In genomic region chr1:133279632-133280093, GRCm38 (mm10) we compare ENCODE assay signal across 15 mouse cellular contexts. TPM values are rescaled to one million over a fixed set of nuclear protein-coding genes. Genes with fewer than 3 reads are reported as not detected.
DNase-seq lines count a peak whose midpoint lies in the region; ATAC-seq and TF ChIP-seq lines count a peak whose summit lies in the region.
"Had no signal": no experiment of that assay in that cellular context is flagged by ENCODE, and none has a peak within 500 bp of the region (broad histone marks: within the 10 kb centered on the region; RNA-seq: fewer than 3 reads in every experiment).

No protein-coding gene starts in this region.

- peak; percentile 23; the same call in 1 of the 2 replicates for ATAC-seq in hindbrain, embryonic 14.5 days (ENCODE audit: low FRiP score)
- no peak for ATAC-seq in hindbrain, embryonic 12.5 days (ENCODE audit: low FRiP score)
- ATAC-seq in hindbrain, embryonic 15.5 days (ENCODE audit: low FRiP score, low read depth): no peak
- ATAC-seq in midbrain, embryonic 14.5 days (ENCODE audit: low FRiP score, low TSS enrichment): no peak
- ATAC-seq in lung, postnatal 0 days: no peak

- H3K27ac ChIP-seq in hindbrain, embryonic 14.5 days: 0 out of 2 replicates have a peak overlapping the region, but pooled peaks have one; percentile 59
- no peak overlapping the region for H3K27ac ChIP-seq in hindbrain, embryonic 12.5 days
- H3K27ac ChIP-seq in hindbrain, embryonic 15.5 days (replicated peaks): 0 out of 2 replicates have a peak overlapping the region, but pooled peaks have one; percentile 6
- 0 out of 2 replicates have a peak overlapping the region, but pooled peaks have one; percentile 10 for H3K27ac ChIP-seq in layer of hippocampus, adult 2 months
- H3K27ac ChIP-seq in midbrain, embryonic 14.5 days (replicated peaks; ENCODE audit: low read depth, low read length): no peak overlapping the region; the same call in 1 of the 2 replicates
- no peak overlapping the region for H3K27ac ChIP-seq in lung, postnatal 0 days (ENCODE audit: low read length)
- H3K27ac ChIP-seq: kidney, embryonic 15.5 days; stomach, embryonic 15.5 days had no signal

- H3K9me3 ChIP-seq in hindbrain, embryonic 14.5 days (ENCODE audit: control insufficient read depth, low read length): no peaks in the 10 kb centered on the region
- H3K9me3 ChIP-seq in hindbrain, embryonic 12.5 days (replicated peaks): no peaks in the 10 kb centered on the region
- no peaks in the 10 kb centered on the region for H3K9me3 ChIP-seq in hindbrain, embryonic 15.5 days
- H3K9me3 ChIP-seq in midbrain, embryonic 14.5 days (ENCODE audit: control insufficient read depth, low read length): no peaks in the 10 kb centered on the region
- no peaks in the 10 kb centered on the region for H3K9me3 ChIP-seq in lung, postnatal 0 days (ENCODE audit: low read length)
- H3K9me3 ChIP-seq: kidney, embryonic 15.5 days; stomach, embryonic 15.5 days had no signal

- H3K4me1 ChIP-seq in hindbrain, embryonic 14.5 days (replicated peaks; ENCODE audit: control insufficient read depth, insufficient read depth, low read length): 0 out of 2 replicates have a peak, but pooled peaks cover 11% of the 10 kb centered on the region
- peaks cover 30% of the 10 kb centered on the region for H3K4me1 ChIP-seq in hindbrain, embryonic 12.5 days
- H3K4me1 ChIP-seq in hindbrain, embryonic 15.5 days (replicated peaks): peaks cover 17% of the 10 kb centered on the region
- H3K4me1 ChIP-seq in midbrain, embryonic 14.5 days (ENCODE audit: control insufficient read depth, insufficient read depth, low read length): no peaks in the 10 kb centered on the region
- H3K4me1 ChIP-seq in lung, postnatal 0 days (ENCODE audit: insufficient read depth, low read depth, low read length): no peaks in the 10 kb centered on the region
- H3K4me1 ChIP-seq: stomach, embryonic 15.5 days had no signal

- WGBS in hindbrain, embryonic 14.5 days: 58% methylated on average over 11 of the region's 11 CpGs
- WGBS in hindbrain, embryonic 12.5 days: 86% methylated on average over 11 of the region's 11 CpGs
- WGBS in hindbrain, embryonic 15.5 days: 63% methylated on average over 11 of the region's 11 CpGs
- 76% methylated on average over 11 of the region's 11 CpGs for whole genome bisulfite sequencing in midbrain, embryonic 14.5 days
- WGBS in lung, postnatal 0 days: 66% methylated on average over 11 of the region's 11 CpGs

- H3K36me3 ChIP-seq in hindbrain, embryonic 14.5 days (replicated peaks; ENCODE audit: control insufficient read depth, insufficient read depth): peaks cover 64% of the 10 kb centered on the region
- peaks cover 34% of the 10 kb centered on the region for H3K36me3 ChIP-seq in hindbrain, embryonic 12.5 days
- H3K36me3 ChIP-seq in hindbrain, embryonic 15.5 days: peaks cover 7% of the 10 kb centered on the region; the same call in 1 of the 2 replicates
- peaks cover 68% of the 10 kb centered on the region for H3K36me3 ChIP-seq in midbrain, embryonic 14.5 days (ENCODE audit: control insufficient read depth, insufficient read depth, low read length)
- no peaks in the 10 kb centered on the region for H3K36me3 ChIP-seq in lung, postnatal 0 days (ENCODE audit: insufficient read depth, low read length)

- DNase-seq in hindbrain, embryonic 14.5 days (ENCODE audit: low spot score): no peak
- DNase-seq in layer of hippocampus, adult 2 months (ENCODE audit: low spot score in 2 of 2): peak; percentile 41 to 64
- DNase-seq in midbrain, embryonic 14.5 days: peak; percentile 49
- no peak for DNase-seq in kidney, adult 9 months
- no peak for DNase-seq in lung, postnatal 0 days (ENCODE audit: low spot score)
- DNase-seq: heart, postnatal 36 days; lung, adult 2 months had no signal

- no peak overlapping the region for H3K4me3 ChIP-seq in hindbrain, embryonic 14.5 days (replicated peaks; ENCODE audit: low read length)
- H3K4me3 ChIP-seq in hindbrain, embryonic 12.5 days: no peak overlapping the region
- no peak overlapping the region for H3K4me3 ChIP-seq in hindbrain, embryonic 15.5 days
- H3K4me3 ChIP-seq in layer of hippocampus, adult 2 months: no peak overlapping the region
- no peak overlapping the region for H3K4me3 ChIP-seq in midbrain, embryonic 14.5 days (replicated peaks; ENCODE audit: low read depth, low read length)
- H3K4me3 ChIP-seq in lung, postnatal 0 days (ENCODE audit: low read depth, low read length): no peak overlapping the region
- H3K4me3 ChIP-seq: erythroblast, embryonic 14.5 days; kidney, embryonic 15.5 days; stomach, embryonic 15.5 days had no signal

- no peaks in the 10 kb centered on the region for H3K27me3 ChIP-seq in hindbrain, embryonic 14.5 days (ENCODE audit: control insufficient read depth, insufficient read depth, low read length)
- H3K27me3 ChIP-seq in hindbrain, embryonic 12.5 days: 0 out of 2 replicates have a peak, but pooled peaks cover 4% of the 10 kb centered on the region
- H3K27me3 ChIP-seq in hindbrain, embryonic 15.5 days: no peaks in the 10 kb centered on the region
- H3K27me3 ChIP-seq in midbrain, embryonic 14.5 days (ENCODE audit: control insufficient read depth, insufficient read depth, low read length): no peaks in the 10 kb centered on the region
- no peaks in the 10 kb centered on the region for H3K27me3 ChIP-seq in lung, postnatal 0 days (replicated peaks; ENCODE audit: insufficient read depth, low read length)
- H3K27me3 ChIP-seq: kidney, embryonic 15.5 days; stomach, embryonic 15.5 days had no signal

- no peak overlapping the region for H3K9ac ChIP-seq in hindbrain, embryonic 14.5 days
- H3K9ac ChIP-seq in hindbrain, embryonic 12.5 days: no peak overlapping the region; the same call in 1 of the 2 replicates
- H3K9ac ChIP-seq in hindbrain, embryonic 15.5 days: no peak overlapping the region
- H3K9ac ChIP-seq in midbrain, embryonic 14.5 days (replicated peaks; ENCODE audit: low read length): no peak overlapping the region
- no peak overlapping the region for H3K9ac ChIP-seq in lung, postnatal 0 days (replicated peaks; ENCODE audit: low read depth)
- H3K9ac ChIP-seq: kidney, embryonic 15.5 days; stomach, embryonic 15.5 days had no signal

- 0 out of 2 replicates have a peak, but pooled peaks have one; percentile 22 for TF ChIP-seq CTCF in layer of hippocampus, adult 2 months (conservative IDR thresholded peaks at IDR 0.05)
- no peak for TF ChIP-seq CTCF in lung, postnatal 0 days (IDR thresholded peaks at IDR 0.05)

- no peak for TF ChIP-seq EP300 in lung, postnatal 0 days (IDR thresholded peaks at IDR 0.05)

- no peak overlapping the region for H3K4me2 ChIP-seq in hindbrain, embryonic 14.5 days (replicated peaks)
- H3K4me2 ChIP-seq in hindbrain, embryonic 12.5 days (replicated peaks): no peak overlapping the region
- H3K4me2 ChIP-seq in hindbrain, embryonic 15.5 days: no peak overlapping the region
- H3K4me2 ChIP-seq in midbrain, embryonic 14.5 days (ENCODE audit: low read length): no peak overlapping the region
- no peak overlapping the region for H3K4me2 ChIP-seq in lung, postnatal 0 days (replicated peaks; ENCODE audit: low read depth, low read length)
- H3K4me2 ChIP-seq: kidney, embryonic 15.5 days; stomach, embryonic 15.5 days had no signal

RNA-seq across cellular contexts. Expression of gene Golt1a, which starts 29.9 kb away (rescaled TPM):
- polyA plus RNA-seq in hindbrain, embryonic 14.5 days (2014; fragmentation: Nextera tagmentation; extraction: Ambion mirVana): not detected in 2 replicates
- not detected in 2 replicates for polyA plus RNA-seq in hindbrain, embryonic 12.5 days (2016; fragmentation: Nextera tagmentation; extraction: Ambion mirVana)
- 0.13 TPM in 1 of 2 replicates, not detected in the other for polyA plus RNA-seq in hindbrain, embryonic 15.5 days (2015; fragmentation: Nextera tagmentation; extraction: Ambion mirVana)
- total RNA-seq in layer of hippocampus, adult 2 months (2021): not detected
- not detected in 2 replicates for polyA plus RNA-seq in midbrain, embryonic 14.5 days (2014; fragmentation: Nextera tagmentation; extraction: Ambion mirVana)
- 0.26 and 1.2 TPM in 2 replicates for polyA plus RNA-seq in lung, postnatal 0 days (2015; fragmentation: Nextera tagmentation; extraction: Ambion mirVana)
- total RNA-seq: common myeloid progenitor, adult 5-6 weeks; gastrocnemius, postnatal 4 days; heart, postnatal 36 days had no signal
- polyA plus RNA-seq: erythroblast, embryonic 14.5 days; limb, embryonic 11.5 days had no signal

RNA-seq across cellular contexts. Expression of gene Kiss1, which starts 42.0 kb away (rescaled TPM):
- not detected in 2 replicates for polyA plus RNA-seq in hindbrain, embryonic 14.5 days (2014; fragmentation: Nextera tagmentation; extraction: Ambion mirVana)
- polyA plus RNA-seq in hindbrain, embryonic 12.5 days (2016; fragmentation: Nextera tagmentation; extraction: Ambion mirVana): not detected in 2 replicates
- polyA plus RNA-seq in hindbrain, embryonic 15.5 days (2015; fragmentation: Nextera tagmentation; extraction: Ambion mirVana): 0.34 TPM in 1 of 2 replicates, not detected in the other
- total RNA-seq in layer of hippocampus, adult 2 months (2021): not detected
- polyA plus RNA-seq in midbrain, embryonic 14.5 days (2014; fragmentation: Nextera tagmentation; extraction: Ambion mirVana): not detected in 2 replicates
- polyA plus RNA-seq in lung, postnatal 0 days (2015; fragmentation: Nextera tagmentation; extraction: Ambion mirVana): 15.2 and 19.2 TPM in 2 replicates
- total RNA-seq: common myeloid progenitor, adult 5-6 weeks; gastrocnemius, postnatal 4 days; heart, postnatal 36 days had no signal
- polyA plus RNA-seq: erythroblast, embryonic 14.5 days; kidney, embryonic 15.5 days; limb, embryonic 11.5 days; stomach, embryonic 15.5 days had no signal

Comparison
In these comparisons a context has a peak if more than half of its experiments do, and no peak if none do; other contexts are left out.
1. H3K27ac ChIP-seq: peak in hindbrain, embryonic 14.5 days (single experiment), hindbrain, embryonic 15.5 days (single experiment) and layer of hippocampus, adult 2 months (single experiment); none in hindbrain, embryonic 12.5 days (single experiment), midbrain, embryonic 14.5 days (single experiment) and lung, postnatal 0 days (single experiment).
2. DNase-seq: peak in layer of hippocampus, adult 2 months (2 of 2) and midbrain, embryonic 14.5 days (single experiment); none in hindbrain, embryonic 14.5 days (single experiment), kidney, adult 9 months (single experiment) and lung, postnatal 0 days (single experiment).
3. RNA of gene Kiss1, which starts 42.0 kb away (polyA plus RNA-seq): 15.2 to 19.2 TPM in lung, postnatal 0 days; 0.34 TPM in hindbrain, embryonic 15.5 days, not detected in hindbrain, embryonic 12.5 days, not detected in hindbrain, embryonic 14.5 days and not detected in midbrain, embryonic 14.5 days; every median in the first group is over 10 times any median in the second.